Mouse (Mus musculus) C2C12 (cell line): Measurements from ENCODE around the gene Klre1.

Source experiments
- CEBPB ChIP-seq: IDR thresholded peaks from one replicate; pipeline ENCODE4 v1.6.1; 2011; ENCODE audit warnings: low read depth, mild to moderate bottlenecking, control low read depth, moderate library complexity
- CTCF ChIP-seq: IDR thresholded peaks from one replicate; pipeline ENCODE4 v1.5.1; 2011; ENCODE audit not compliant: control insufficient read depth, insufficient read depth, insufficient read length
- MYOG ChIP-seq: IDR thresholded peaks from one replicate; pipeline ENCODE4 v1.6.1; 2011; ENCODE audit not compliant: control insufficient read depth, insufficient read length; ENCODE audit errors: extremely low read depth
- USF1 ChIP-seq: IDR thresholded peaks from one replicate; pipeline ENCODE4 v1.6.1; 2011; ENCODE audit warnings: low read depth, mild to moderate bottlenecking, control low read depth, moderate library complexity

DNA sequence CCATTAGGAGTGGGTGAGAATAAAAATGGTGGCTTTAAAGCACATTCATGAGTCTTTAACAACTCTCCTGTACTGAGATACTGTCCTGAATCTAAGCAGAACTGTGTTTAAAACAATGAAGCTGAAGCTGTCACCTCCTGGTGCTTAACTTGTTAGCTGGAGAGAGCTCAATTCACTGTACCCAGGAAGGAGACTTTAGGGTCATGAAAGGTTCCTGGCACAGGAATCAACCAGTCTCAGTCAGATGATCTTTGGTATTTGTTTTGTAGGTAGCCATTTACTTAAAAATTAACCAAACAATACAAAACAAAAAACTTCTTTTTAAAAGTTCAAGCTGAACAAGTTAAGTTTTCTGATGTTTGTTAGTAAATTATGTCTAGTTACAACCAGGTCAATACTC, 47.4 kb upstream of the Klre1 start:
- TF ChIP-seq CTCF, result no peak
- no peak for TF ChIP-seq MYOG
- TF ChIP-seq USF1, result no peak
- no peak for TF ChIP-seq CEBPB
